Comparison of ENCODE assay signal across 19 mouse cellular contexts in genomic region chr2:163318777-163319176, GRCm38 (mm10).
DNase-seq lines count a peak whose midpoint lies in the region; ATAC-seq and TF ChIP-seq lines count a peak whose summit lies in the region.
"Had no signal": no experiment of that assay in that cellular context is flagged by ENCODE, and none has a peak within 500 bp of the region (broad histone marks: within the 10 kb centered on the region; RNA-seq: fewer than 3 reads in every experiment).

No protein-coding gene starts in this region.

- ATAC-seq in intestine, postnatal 0 days = no peak
- ATAC-seq in intestine, embryonic 16.5 days = no peak
- ATAC-seq in midbrain, postnatal 0 days (ENCODE audit: low FRiP score) = no peak
- ATAC-seq: forebrain, embryonic 13.5 days; midbrain, embryonic 13.5 days had no signal

- H3K27ac ChIP-seq in intestine, postnatal 0 days (ENCODE audit: low read depth, low read length) = no peak overlapping the region
- no peak overlapping the region for H3K27ac ChIP-seq in intestine, embryonic 16.5 days (ENCODE audit: low read length)
- no peak overlapping the region for H3K27ac ChIP-seq in midbrain, postnatal 0 days (ENCODE audit: low read depth, low read length)
- no peak overlapping the region for H3K27ac ChIP-seq in midbrain, embryonic 10.5 days (replicated peaks)
- H3K27ac ChIP-seq: forebrain, embryonic 13.5 days; limb, embryonic 13.5 days; lung, embryonic 15.5 days; midbrain, embryonic 13.5 days had no signal

- no peak overlapping the region for H3K9ac ChIP-seq in intestine, postnatal 0 days (ENCODE audit: low read depth, low read length)
- no peak overlapping the region for H3K9ac ChIP-seq in intestine, embryonic 16.5 days (ENCODE audit: low read depth, low read length)
- H3K9ac ChIP-seq in midbrain, postnatal 0 days (replicated peaks; ENCODE audit: low read length, poor library complexity, severe bottlenecking) = no peak overlapping the region
- H3K9ac ChIP-seq: forebrain, embryonic 13.5 days; limb, embryonic 13.5 days; lung, embryonic 15.5 days; midbrain, embryonic 13.5 days had no signal

- H3K36me3 ChIP-seq in intestine, postnatal 0 days (ENCODE audit: control insufficient read depth, insufficient read depth) = no peaks in the 10 kb centered on the region
- H3K36me3 ChIP-seq in intestine, embryonic 16.5 days (ENCODE audit: control insufficient read depth, insufficient read depth, low read length) = no peaks in the 10 kb centered on the region
- H3K36me3 ChIP-seq in midbrain, postnatal 0 days (ENCODE audit: insufficient read depth, low read length) = peaks cover 12% of the 10 kb centered on the region
- H3K36me3 ChIP-seq in midbrain, embryonic 10.5 days = peaks cover 99% of the 10 kb centered on the region
- H3K36me3 ChIP-seq: limb, embryonic 13.5 days; lung, embryonic 15.5 days had no signal

- TF ChIP-seq CTCF in intestine, postnatal 0 days (IDR thresholded peaks at IDR 0.05; ENCODE audit: low read depth) = peak; percentile 44
- TF ChIP-seq CTCF in midbrain, postnatal 0 days (IDR thresholded peaks at IDR 0.05) = peak; percentile 65

- WGBS in intestine, postnatal 0 days = 90% methylated on average over 3 of the region's 3 CpGs
- WGBS in intestine, embryonic 16.5 days = 89% methylated on average over 3 of the region's 3 CpGs
- 90% methylated on average over 3 of the region's 3 CpGs for WGBS in midbrain, postnatal 0 days
- 90% methylated on average over 3 of the region's 3 CpGs for WGBS in midbrain, embryonic 10.5 days

- H3K4me1 ChIP-seq in intestine, postnatal 0 days (replicated peaks; ENCODE audit: control insufficient read depth, insufficient read depth, low read length) = no peaks in the 10 kb centered on the region
- no peaks in the 10 kb centered on the region for H3K4me1 ChIP-seq in intestine, embryonic 16.5 days (ENCODE audit: control insufficient read depth, insufficient read depth, low read length)
- H3K4me1 ChIP-seq in midbrain, postnatal 0 days (ENCODE audit: insufficient read depth, low read length) = no peaks in the 10 kb centered on the region
- H3K4me1 ChIP-seq in midbrain, embryonic 10.5 days = no peaks in the 10 kb centered on the region
- H3K4me1 ChIP-seq: forebrain, embryonic 13.5 days; limb, embryonic 13.5 days; lung, embryonic 15.5 days; midbrain, embryonic 13.5 days had no signal

- H3K4me2 ChIP-seq in intestine, postnatal 0 days (replicated peaks; ENCODE audit: low read depth) = no peak overlapping the region
- H3K4me2 ChIP-seq in intestine, embryonic 16.5 days (ENCODE audit: low read depth, low read length) = no peak overlapping the region
- no peak overlapping the region for H3K4me2 ChIP-seq in midbrain, postnatal 0 days (ENCODE audit: low read depth, low read length, poor library complexity, severe bottlenecking)
- H3K4me2 ChIP-seq: forebrain, embryonic 13.5 days; heart, embryonic 11.5 days; limb, embryonic 13.5 days; lung, embryonic 15.5 days; midbrain, embryonic 13.5 days had no signal

- H3K27me3 ChIP-seq in intestine, postnatal 0 days (replicated peaks; ENCODE audit: control insufficient read depth, insufficient read depth, low read length) = no peaks in the 10 kb centered on the region
- no peaks in the 10 kb centered on the region for H3K27me3 ChIP-seq in intestine, embryonic 16.5 days (replicated peaks; ENCODE audit: control insufficient read depth, insufficient read depth, low read length)
- H3K27me3 ChIP-seq in midbrain, postnatal 0 days (ENCODE audit: insufficient read depth, low read length) = no peaks in the 10 kb centered on the region
- no peaks in the 10 kb centered on the region for H3K27me3 ChIP-seq in midbrain, embryonic 10.5 days (ENCODE audit: low read depth, poor library complexity, severe bottlenecking)
- H3K27me3 ChIP-seq: forebrain, embryonic 13.5 days; midbrain, embryonic 13.5 days had no signal

- no peaks in the 10 kb centered on the region for H3K9me3 ChIP-seq in intestine, postnatal 0 days (ENCODE audit: control insufficient read depth)
- no peaks in the 10 kb centered on the region for H3K9me3 ChIP-seq in intestine, embryonic 16.5 days (ENCODE audit: control insufficient read depth, low read length)
- no peaks in the 10 kb centered on the region for H3K9me3 ChIP-seq in midbrain, postnatal 0 days (ENCODE audit: low read length)
- H3K9me3 ChIP-seq in midbrain, embryonic 10.5 days (replicated peaks) = no peaks in the 10 kb centered on the region
- H3K9me3 ChIP-seq: forebrain, embryonic 13.5 days; limb, embryonic 13.5 days; lung, embryonic 15.5 days; midbrain, embryonic 13.5 days had no signal

- H3K4me3 ChIP-seq in intestine, postnatal 0 days (ENCODE audit: low read depth, low read length) = no peak overlapping the region
- H3K4me3 ChIP-seq in intestine, embryonic 16.5 days (ENCODE audit: low read length) = no peak overlapping the region
- H3K4me3 ChIP-seq in midbrain, postnatal 0 days (ENCODE audit: low read depth, low read length) = no peak overlapping the region
- H3K4me3 ChIP-seq in midbrain, embryonic 10.5 days = no peak overlapping the region
- H3K4me3 ChIP-seq: forebrain, embryonic 13.5 days; limb, embryonic 13.5 days; lung, embryonic 15.5 days; midbrain, embryonic 13.5 days had no signal

- peak; percentile 51 to 52 for DNase-seq in cerebellum, postnatal 10 days
- DNase-seq in cerebellum, adult 9-11 months = no peak
- DNase-seq in midbrain, postnatal 0 days (ENCODE audit: low spot score) = peak; percentile 31
- no peak for DNase-seq in midbrain, embryonic 10.5 days (ENCODE audit: low spot score)
- no peak for DNase-seq in urinary bladder, postnatal 4 days (ENCODE audit: low spot score in 2 of 2)
- DNase-seq in testis, postnatal 14 days (ENCODE audit: low spot score) = no peak
- DNase-seq: B cell, adult 2 months; cerebellum, adult 8-10 months; gastrocnemius, postnatal 10 days; kidney, adult 11 months; kidney, postnatal 36 days; thymus, postnatal 25 days had no signal

Comparison
In these comparisons a context has a peak if more than half of its experiments do, and no peak if none do; other contexts are left out.
1. DNase-seq: peak in cerebellum, postnatal 10 days (2 of 2) and midbrain, postnatal 0 days (single experiment); none in cerebellum, adult 9-11 months (single experiment), midbrain, embryonic 10.5 days (single experiment), urinary bladder, postnatal 4 days (0 of 2) and testis, postnatal 14 days (single experiment).